Mouse (Mus musculus): ENCODE data around the gene Olfr155.

Gene Olfr155

DNA sequence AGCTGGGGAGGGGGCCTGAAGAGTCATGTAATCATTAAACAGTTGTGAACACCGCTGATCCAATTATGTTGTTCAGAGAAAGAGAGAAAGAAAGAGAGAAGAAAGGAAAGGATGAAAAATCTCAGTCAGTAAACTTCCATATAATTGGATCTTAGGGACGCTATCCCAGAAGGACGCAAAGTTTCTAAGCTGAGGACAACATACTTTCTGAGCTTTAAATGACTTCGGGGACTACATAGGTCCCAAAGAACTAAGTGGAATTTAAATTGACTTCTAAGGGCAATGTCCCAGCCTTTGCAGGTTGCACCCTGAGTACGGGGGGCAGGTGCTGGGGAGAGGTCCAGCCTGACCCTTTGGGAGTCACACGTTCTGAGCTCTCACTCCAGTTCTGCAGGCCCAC is at the start of gene Olfr155:
Gene Olfr155, plus strand, starts transcription at position 301 of the 400 bp plus-strand sequence.
- DNase-seq: no peak

GRCm38 (mm10) chr4:43822896-43823550 is 28.3 kb upstream of the Olfr155 start:
- DNase-seq: no peak

GRCm38 (mm10) chr4:43823845-43824337 is 27.5 kb upstream of the Olfr155 start, which contains the start of gene Olfr156:
Gene Olfr156, minus strand, starts transcription at chr4:43823895.
- DNase-seq: no peak

GRCm38 (mm10) chr4:43828806-43829205 is 22.6 kb upstream of the Olfr155 start:
- DNase-seq: no peak

DNA sequence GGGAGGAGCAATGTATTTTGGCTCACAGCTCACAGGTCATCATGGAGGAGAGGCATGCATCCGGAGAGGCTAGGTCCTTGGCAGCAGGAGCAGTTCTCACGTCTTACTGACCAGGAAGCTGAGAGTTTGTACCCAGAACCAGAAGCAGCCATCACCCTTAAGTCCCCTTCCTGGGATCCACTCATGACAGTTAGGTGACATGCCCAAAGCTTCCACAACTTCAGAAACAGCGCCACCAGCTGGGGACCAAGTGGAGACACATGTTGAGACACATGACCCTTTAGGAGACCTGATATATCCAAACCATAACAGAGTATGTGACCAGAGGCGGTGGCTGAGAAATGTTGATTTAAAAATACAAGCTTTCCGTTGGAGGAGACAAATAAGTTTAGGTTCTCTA is 19.3 kb upstream of the Olfr155 start:
- DNase-seq: no peak

- DNase-seq: no peak
These were observed 17.6 kb upstream of the Olfr155 start for GRCm38 (mm10) chr4:43833752-43834151.

DNA sequence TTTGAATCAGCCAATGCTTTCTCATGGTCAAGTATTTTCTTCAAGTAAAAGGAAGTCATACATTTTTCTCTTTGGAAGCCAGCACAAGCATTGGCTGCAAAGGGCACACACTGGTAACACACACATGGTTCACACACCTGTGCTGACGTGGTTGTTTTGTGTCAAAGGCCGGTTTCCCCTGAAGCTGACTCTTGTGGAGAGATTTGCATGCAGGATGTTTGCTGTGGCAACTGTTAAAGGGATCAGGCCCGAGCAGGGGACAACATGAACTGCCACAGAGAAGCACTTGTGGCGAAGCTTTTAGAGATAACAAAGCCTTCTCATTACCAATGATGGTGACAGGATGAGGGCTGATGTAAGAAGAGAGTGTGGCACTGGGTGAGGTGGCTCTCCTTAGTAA is 16.6 kb upstream of the Olfr155 start:
- no peak for DNase-seq

GRCm38 (mm10) chr4:43838326-43838725 is 13.0 kb upstream of the Olfr155 start:
- DNase-seq: no peak

- DNase-seq: no peak
These were observed 11.3 kb upstream of the Olfr155 start, which contains the start of gene Olfr157 for GRCm38 (mm10) chr4:43840101-43840500. Gene Olfr157, minus strand, starts transcription at chr4:43840201.

- DNase-seq: no peak
These were observed 2.7 kb downstream of the Olfr155 start for GRCm38 (mm10) chr4:43854101-43854500.

DNA sequence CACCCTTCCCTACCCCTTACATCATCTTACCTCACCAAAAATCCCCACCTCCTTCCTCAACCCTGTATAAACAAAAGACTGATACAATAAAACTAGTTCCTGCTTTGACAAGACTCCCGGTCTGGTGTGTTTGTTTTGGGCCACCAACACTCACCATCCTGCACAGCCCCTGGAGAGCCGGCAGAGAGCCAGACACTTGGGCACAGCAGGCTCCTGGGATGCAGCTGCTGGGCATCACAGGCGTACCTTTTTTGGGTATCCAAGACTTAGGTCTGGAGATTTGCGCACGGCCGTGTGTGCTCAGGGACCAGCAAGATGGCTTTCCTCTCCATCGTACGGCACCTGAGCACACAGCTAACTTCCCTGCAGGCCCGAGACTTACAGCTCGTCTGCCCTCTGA is 8.5 kb downstream of the Olfr155 start:
- no peak for DNase-seq

GRCm38 (mm10) chr4:43860744-43861519 is 9.6 kb downstream of the Olfr155 start:
- peak; percentile 35 for DNase-seq

DNA sequence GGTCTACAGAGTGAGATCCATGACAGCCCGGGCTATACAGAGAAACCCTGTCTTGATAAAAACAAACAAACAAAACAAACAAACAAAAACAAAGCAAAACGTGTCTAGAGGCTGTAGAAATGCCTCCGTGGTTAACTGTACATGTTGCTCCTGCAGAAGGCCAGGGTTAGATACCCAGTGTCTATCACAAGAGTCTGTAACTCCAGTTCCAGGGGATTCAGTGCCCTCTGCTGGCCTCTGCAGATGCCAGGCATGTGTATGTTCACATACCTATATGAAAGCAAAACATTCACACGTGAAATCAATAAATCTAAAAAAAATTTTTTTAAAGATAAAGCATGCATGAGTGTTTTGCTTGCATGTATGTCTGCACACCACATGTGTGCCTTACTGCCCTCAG is 11.9 kb downstream of the Olfr155 start:
- DNase-seq: no peak

- DNase-seq: no peak
These were observed 18.5 kb downstream of the Olfr155 start for GRCm38 (mm10) chr4:43869821-43870220.

GRCm38 (mm10) chr4:43874501-43874900 is 23.1 kb downstream of the Olfr155 start:
- DNase-seq: no peak

DNA sequence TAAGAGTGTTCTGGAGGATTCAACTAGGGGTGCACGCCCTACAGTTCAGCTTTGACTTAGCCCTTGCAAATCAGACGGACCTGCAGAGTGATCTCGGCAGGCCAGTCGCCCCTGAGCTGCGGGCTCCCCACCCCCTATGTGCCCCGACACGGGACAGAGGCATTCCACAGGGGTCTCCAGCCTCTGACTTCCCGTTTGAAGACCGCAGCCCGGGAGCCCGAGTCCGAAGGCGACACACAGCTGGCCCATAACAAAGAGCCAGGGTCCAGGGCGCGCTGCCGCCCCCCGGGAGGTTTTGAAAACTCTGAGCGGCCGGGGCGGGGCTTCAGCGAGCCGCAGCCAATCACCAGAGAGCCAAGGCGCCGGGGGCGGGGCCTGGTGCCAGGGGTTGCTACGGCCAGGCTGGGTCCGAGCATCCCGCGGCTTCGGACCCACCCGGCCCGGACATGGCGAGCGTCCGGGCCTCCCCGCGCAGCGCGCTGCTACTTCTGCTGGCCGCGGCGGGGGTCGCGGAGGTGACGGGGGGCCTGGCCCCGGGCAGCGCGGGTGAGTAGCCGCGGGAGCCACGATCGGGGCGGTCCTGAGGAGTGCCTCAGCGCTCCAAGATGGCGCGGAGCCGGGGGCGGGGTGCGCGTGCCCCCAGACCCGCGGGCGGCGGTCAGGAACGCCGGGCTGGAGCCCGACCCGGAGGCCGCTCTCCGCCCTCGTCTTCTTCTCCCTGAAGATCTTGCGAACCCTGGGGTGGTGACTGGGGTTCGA is 24.0 kb downstream of the Olfr155 start, which contains the start of gene Reck:
Gene Reck, plus strand, starts transcription at position 371 of the 759 bp plus-strand sequence.
- peak; percentile 74 for DNase-seq

- DNase-seq: no peak
These were observed 24.6 kb downstream of the Olfr155 start for GRCm38 (mm10) chr4:43875919-43876411.

DNA sequence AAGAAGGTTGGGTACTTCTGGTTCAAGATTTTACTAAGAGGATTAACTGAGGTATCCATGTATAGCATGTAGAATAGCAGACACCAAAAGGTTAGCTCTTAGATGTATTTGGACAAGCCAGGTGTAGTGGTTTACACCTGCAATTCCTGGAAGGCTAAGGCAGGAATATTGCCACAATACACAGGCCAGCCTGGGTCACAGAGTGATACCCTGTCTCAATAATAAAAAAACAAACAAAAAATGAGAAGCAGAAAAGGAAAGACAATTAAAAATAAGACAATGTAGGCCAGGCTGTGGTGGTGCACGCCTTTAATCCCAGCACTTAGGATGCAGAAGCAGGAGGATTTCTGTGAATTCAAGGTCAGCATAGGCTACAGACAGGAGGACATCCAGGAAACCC is 25.9 kb downstream of the Olfr155 start:
- DNase-seq: no peak

- no peak for DNase-seq
These were observed 26.9 kb downstream of the Olfr155 start for GRCm38 (mm10) chr4:43878121-43878776.

GRCm38 (mm10) chr4:43879566-43879965 is 28.2 kb downstream of the Olfr155 start:
- no peak for DNase-seq

GRCm38 (mm10) chr4:43884196-43884595 is 32.8 kb downstream of the Olfr155 start:
- DNase-seq: no peak

- no peak for DNase-seq
These were observed 39.9 kb downstream of the Olfr155 start for GRCm38 (mm10) chr4:43891247-43891646.

All from layer of hippocampus, adult 9-11 months (tissue).